Mouse (Mus musculus) ES-Bruce4 (cell line): ENCODE results near the gene Plekhh2.

Experiments used
- CTCF ChIP-seq: IDR thresholded peaks from one replicate; pipeline ENCODE4 v1.8.1; 2011; ENCODE audit warnings: low read depth, low read length
- EP300 ChIP-seq: IDR thresholded peaks from 2 replicates; pipeline ENCODE4 v1.6.1; 2011; ENCODE audit warnings: low read depth, low read length; ENCODE audit not compliant: insufficient read depth
- POLR2A ChIP-seq: IDR thresholded peaks from one replicate; pipeline ENCODE4 v1.8.1; 2011; ENCODE audit warnings: low read length; ENCODE audit not compliant: insufficient read depth

DNA sequence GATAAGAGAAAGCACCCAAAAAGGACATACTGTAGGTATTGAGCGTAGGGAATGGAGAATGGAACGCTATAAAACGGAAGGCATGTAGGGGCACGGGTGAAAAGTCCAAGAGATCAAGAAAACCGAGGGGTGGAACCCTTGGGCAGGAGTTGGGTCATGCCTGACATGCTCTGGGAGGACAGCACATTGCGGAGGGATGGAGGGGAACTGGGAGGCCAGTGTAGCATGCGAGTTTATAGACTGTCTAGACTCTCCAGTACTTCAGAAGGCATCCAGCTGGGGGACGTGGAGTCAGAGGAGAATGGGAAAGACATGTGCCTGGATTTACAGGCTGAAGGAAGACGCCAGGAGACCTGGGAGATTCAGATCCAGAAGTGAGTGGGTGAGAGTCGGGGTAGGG lies 68.1 kb downstream of the Plekhh2 start:
- TF ChIP-seq CTCF (no peak), POLR2A (no peak), EP300 (no peak)
